Mouse (Mus musculus): ENCODE measurements at regions not wholly inside any gene's neighbourhood (a gene's known extent, or its start where the extent isn't known, plus 50 kb on each side); places are given as distances from the start of the nearest gene placed in this dataset.

- no peak for DNase-seq
- intact Hi-C loops (cut with DNase I): no loop called here
Measured at GRCm38 (mm10) chr13:107663745-107664144, 380.5 kb upstream of the Smim15 start.

DNA sequence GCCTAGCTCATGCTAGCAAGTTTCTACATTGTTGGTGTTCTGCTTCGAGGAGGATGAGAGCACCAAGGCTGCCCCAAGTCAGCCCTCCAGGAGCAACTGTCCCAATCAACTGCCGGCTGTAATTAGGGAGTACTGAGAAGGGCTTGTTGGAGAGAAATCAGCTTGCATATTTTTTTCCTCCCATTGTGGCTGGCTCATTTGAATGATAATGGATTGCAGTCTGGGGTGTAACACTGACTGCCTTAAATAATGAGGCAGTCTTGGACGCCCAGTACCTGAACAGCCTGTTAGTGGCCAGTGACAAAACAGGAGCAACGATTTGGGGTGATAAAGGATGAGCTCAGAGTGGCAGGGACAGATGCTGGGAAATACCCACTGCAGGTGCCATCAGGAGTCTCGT is 382.8 kb upstream of the Smim15 start:
- no peak for DNase-seq
- intact Hi-C loops (cut with DNase I): no loop called here

DNA sequence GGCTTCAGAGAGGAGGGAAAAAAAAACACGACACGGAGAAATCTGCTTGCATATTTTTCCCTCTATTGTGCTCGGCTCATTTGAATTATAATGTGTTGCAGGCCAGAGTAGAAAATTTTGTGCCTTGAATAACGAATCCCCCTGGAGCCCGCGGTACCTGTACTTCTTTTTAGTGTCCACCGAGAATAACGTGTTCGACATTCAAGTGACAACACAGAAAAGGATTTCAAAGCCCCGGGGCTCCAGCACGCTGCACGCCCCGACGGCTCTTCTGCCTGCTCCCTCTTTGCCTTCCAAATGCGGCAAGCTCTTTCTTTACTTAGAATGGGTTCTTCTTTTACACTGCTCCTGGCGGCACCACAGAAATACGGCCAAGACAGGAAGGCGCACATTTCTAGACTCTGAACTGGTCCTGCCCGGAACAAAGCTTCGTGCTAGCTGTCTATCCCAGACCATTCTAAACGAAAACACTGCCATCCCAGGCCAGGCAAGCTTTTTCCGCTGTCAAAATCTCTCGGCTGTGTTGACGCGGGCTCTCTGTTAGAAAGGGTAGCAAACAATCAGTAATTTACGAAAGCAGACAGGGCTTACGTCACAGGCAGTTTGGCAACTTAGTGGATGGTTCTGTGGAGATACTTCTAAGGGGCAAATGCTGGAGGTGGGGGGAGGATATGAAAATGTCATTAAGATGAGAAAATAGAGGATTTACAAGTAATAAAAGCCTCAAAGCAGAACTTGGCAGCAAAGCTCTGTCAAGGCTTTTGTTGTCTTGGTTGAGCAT is 398.2 kb upstream of the Smim15 start:
- intact Hi-C loops (cut with DNase I): loop anchor here (10.0 kb wide), 1 partner anchor 181 kb away; no protein-coding TSS in a partner anchor
- DNase-seq: peak; percentile 26

GRCm38 (mm10) chr13:107645121-107645864 is 399.0 kb upstream of the Smim15 start:
- DNase-seq: no peak
- intact Hi-C loops (cut with DNase I): loop anchor here (10.0 kb wide), 1 partner anchor 180 kb away; no protein-coding TSS in a partner anchor

DNA sequence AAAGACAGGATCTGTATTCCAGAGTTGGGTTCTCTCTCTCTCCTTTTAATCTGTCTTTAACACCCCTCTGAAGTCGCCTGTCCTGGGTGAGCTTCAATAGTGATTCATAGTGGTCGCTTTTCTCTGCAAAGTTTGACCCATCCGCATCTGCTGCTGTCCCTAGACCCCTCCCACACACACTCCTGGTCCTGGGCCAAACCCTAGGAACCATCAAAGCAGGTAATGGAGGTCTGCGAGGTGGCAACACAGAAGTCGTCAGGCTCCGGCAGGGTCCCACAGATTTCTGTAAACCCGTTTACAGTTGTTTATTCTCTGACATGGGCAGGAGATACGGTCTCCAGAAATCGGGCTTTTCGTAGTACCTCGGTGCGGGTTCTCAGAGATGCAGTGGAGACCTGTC is 399.5 kb upstream of the Smim15 start:
- DNase-seq: no peak
- intact Hi-C loops (cut with DNase I): loop anchor here (10.0 kb wide), 1 partner anchor 180 kb away; no protein-coding TSS in a partner anchor

DNA sequence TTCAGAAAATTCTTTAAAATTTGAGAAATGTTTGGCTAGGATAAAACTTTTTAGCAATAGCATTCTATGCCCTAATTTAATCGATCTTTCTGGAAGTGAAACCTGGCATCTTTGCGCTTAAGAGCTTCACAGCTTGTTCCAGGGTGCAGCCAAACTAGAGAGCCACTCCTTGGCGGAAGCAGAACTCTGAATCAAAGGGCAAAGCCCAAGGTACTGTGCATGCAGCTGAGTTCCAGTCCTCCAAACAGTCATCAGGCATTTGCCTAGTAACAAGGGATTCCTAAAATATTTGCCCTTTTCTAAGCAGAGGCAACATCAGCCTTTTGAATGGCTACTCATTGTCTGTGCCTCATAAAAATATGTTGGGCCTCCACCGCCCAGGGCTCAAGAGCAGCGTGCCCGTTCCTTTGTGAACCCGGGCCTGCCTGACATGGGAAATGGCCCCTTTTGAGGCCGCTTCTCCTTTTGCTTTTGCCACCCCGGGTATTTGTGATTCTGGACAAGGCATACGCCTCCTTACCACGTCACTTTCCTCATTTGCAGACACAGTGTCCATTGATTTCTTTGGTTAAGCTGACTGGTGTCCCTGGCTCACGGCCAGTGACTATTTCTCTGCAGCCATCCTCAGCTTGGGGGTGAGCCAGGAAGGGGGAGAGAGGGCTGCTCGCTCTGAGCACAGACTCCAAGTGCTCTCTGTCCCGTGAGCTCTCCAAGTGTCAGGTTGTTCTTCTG is 402.2 kb upstream of the Smim15 start:
- DNase-seq: peak; percentile 85
- intact Hi-C loops (cut with DNase I): loop anchor here (10.0 kb wide), 1 partner anchor 177 kb away; no protein-coding TSS in a partner anchor

DNA sequence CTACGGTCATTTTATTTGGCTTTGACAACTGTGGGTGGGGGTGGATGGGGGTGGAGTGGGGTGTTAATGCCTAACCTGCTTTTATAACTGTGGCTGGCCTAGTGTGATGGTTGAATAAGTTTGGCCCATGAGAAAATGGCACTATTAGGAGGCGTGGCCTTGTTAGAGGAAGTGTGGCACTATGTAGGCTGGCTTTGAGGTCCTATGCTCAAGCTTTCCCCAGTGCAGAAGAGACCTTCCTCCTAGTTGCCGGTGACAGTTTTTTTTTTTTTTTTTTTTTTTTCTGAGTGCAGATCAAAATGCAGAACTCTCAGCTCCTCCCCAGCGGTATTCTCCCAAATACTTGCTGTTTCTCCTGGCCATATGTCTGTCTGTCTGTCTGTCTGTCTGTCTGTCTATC is 404.6 kb upstream of the Smim15 start:
- DNase-seq: no peak
- intact Hi-C loops (cut with DNase I): loop anchor here (10.0 kb wide), 1 partner anchor 175 kb away; no protein-coding TSS in a partner anchor

DNA sequence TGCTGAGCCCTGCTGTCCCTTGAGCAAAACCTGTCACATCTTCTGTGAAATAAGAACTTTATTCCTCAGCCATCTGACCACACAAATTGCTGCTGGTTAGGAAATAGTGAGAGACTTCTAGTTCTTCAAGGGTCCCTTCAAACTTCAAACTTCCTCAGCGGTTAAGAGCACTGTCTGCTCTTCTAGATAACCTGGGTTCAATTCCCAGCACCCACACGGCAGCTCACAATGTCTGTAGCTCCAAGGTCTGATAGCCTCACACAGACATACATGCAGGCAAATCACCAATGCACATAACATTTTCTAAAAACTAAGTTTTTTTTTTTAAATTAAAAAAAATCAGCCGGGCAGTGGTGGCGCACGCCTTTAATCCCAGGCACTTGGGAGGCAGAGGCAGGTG is 407.0 kb upstream of the Smim15 start:
- intact Hi-C loops (cut with DNase I): no loop called here

GRCm38 (mm10) chr13:107635114-107635513 is 409.1 kb upstream of the Smim15 start:
- intact Hi-C loops (cut with DNase I): no loop called here
- DNase-seq: no peak

More for the DNA sequence above, 407.0 kb upstream of the Smim15 start:
- DNase-seq: no peak

DNA sequence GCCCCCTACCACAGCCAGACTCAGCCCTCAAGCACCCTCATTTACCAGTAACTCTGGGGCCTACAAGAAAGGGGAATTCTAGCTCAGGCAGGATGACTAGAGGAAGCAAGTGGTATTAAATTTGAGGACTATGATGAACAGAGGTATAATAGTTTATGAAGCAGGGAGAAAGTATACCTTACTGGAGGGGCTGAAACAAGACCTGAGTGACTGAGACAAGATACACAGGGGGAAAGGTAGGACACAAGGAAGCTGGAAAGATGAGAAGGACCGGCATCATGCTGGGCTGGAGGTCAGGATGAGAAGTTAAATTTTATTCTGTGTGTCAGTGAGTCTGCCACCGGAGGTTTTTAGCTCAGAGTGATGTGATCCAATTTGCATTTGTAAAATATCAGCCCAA is 417.2 kb upstream of the Smim15 start:
- DNase-seq: no peak
- intact Hi-C loops (cut with DNase I): no loop called here

DNA sequence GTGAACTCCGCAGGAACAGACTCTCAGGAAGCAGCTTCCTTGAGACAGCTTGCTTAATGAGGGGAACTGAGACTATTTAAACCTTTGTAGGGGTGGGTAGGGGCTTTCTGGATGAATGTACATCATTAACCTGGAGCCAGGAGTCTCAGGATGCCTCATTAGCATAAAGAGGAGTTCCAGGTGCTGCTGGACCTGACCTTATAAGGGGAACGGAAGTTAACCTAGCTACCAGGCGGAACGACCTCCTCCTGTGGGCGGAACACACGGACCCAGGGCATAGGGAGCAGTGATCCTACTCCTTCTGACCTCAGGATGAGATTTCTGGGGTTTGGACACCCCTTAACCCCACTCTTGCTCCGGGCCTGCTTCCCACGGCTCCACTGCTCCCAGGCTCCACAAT is 417.6 kb upstream of the Smim15 start:
- DNase-seq: no peak
- intact Hi-C loops (cut with DNase I): no loop called here

DNA sequence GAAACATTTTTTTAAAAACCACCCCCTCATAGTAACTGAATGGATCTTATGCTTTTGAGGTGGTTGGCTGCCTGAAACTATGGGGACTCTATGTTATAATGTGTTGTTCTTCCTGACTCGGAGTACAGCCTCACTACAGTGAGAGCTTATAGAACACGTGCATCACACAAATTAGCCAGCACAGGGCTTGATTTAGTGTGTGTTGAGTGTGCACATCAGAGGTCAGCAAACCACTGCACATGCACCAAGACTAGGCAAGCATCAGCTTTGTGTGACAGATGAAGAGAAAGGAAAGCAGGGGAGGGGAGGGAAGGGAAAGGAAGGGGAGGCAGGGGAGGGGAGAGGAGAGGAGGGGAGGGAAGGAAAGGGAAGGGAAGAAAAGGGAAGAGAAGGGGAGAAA is 422.9 kb upstream of the Smim15 start:
- no peak for DNase-seq
- intact Hi-C loops (cut with DNase I): no loop called here

GRCm38 (mm10) chr13:107620887-107621286 is 423.4 kb upstream of the Smim15 start:
- no peak for DNase-seq
- intact Hi-C loops (cut with DNase I): no loop called here

DNA sequence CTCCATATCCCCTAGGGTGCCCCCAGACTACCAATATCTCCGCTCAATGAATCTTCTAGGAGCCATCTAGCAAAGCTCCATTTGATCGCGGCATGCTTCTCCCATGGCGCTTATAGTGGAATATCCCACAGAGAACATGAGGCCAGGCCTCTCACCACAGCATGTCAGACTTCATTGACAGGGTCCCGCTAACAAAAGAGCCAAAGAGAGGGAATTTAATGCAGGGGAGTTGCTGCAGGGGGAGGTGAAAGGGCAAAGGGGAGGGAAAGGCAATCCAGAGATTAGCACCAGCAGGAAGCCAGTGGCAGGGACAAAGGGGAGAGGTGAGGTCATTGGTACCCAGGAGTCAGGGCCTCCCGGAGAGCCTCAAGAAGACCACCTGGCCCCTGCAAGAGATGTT is 424.0 kb upstream of the Smim15 start:
- intact Hi-C loops (cut with DNase I): no loop called here
- DNase-seq: no peak

GRCm38 (mm10) chr13:107619430-107619927 is 424.8 kb upstream of the Smim15 start:
- no peak for DNase-seq
- intact Hi-C loops (cut with DNase I): no loop called here

- intact Hi-C loops (cut with DNase I): no loop called here
- DNase-seq: no peak
Measured at GRCm38 (mm10) chr13:107618796-107619429, 425.3 kb upstream of the Smim15 start.

DNA sequence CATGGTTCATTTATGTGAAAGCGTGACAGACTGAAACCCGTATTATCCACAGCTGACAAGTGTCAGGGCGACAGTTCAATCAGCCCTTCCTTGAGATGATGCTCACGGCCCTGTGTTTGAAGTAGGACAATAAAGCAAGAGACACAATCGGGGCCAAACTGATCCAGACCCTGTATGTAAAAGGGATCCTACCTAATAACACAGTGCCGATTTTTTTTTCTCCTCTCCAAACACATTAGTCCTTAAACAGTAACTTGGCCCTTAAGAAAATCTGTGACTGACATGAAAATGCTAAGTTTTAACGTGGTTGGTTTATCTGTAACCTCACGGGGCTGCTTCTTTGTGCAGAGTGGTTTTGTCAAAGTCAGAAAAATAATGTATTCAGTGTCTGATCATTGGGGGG is 425.9 kb upstream of the Smim15 start:
- intact Hi-C loops (cut with DNase I): no loop called here
- no peak for DNase-seq

DNA sequence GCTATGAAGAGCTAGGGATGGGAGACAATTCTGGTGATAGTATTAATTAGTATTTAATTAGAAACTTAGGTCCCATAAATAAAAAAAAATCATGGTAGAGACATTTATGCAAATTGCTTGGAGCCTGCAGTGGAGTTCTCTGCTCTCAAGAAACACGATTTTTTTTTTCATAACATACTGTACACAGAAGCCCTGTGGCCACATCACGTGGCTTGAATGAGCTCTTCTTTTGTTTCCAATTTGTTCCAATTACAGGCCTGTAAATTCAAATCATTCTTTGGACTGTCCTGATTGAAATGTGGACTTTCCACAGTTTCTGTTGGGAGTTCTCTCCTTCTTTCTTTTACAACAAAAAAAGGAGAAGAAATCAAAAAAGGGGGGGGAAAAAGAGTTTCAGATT is 426.7 kb upstream of the Smim15 start:
- no peak for DNase-seq
- intact Hi-C loops (cut with DNase I): no loop called here

- no peak for DNase-seq
- intact Hi-C loops (cut with DNase I): no loop called here
Measured at GRCm38 (mm10) chr13:107616775-107617174, 427.5 kb upstream of the Smim15 start.

GRCm38 (mm10) chr13:107608996-107609503 is 435.2 kb upstream of the Smim15 start:
- DNase-seq: no peak
- intact Hi-C loops (cut with DNase I): no loop called here
